Mouse (Mus musculus): ENCODE data around the gene Acot7. TPM values are rescaled to one million over a fixed set of nuclear protein-coding genes. Genes with fewer than 3 reads are reported as not detected.
"Not testable (repeated sequence)": the region's sequence is repeated elsewhere in the genome, so short reads cannot be mapped to it uniquely, and the experiment has no call there.

The Acot7 gene
- polyA plus RNA-seq, 1 experiment: 523 TPM

GRCm38 (mm10) chr4:152226901-152227486 lies 49.1 kb downstream of the Acot7 start:
- Histone ChIP-seq H3K27ac (ENCODE audit: insufficient read depth, low read length) (peak overlapping the region; percentile 26), H3K4me1 (ENCODE audit: control insufficient read depth, insufficient read depth, low read length) (peaks cover 53% of the 10 kb centered on the region), H3K4me3 (replicated peaks; ENCODE audit: insufficient read depth, low read depth, low read length) (no peak overlapping the region), H3K27me3 (ENCODE audit: control insufficient read depth, insufficient read depth, low read length) (no peaks in the 10 kb centered on the region)
- peak; percentile 59 to 65 for DNase-seq
- WGBS: 11% methylated on average over 13 of the region's 13 CpGs
- TF ChIP-seq CTCF (IDR thresholded peaks at IDR 0.05; ENCODE audit: borderline replicate concordance, insufficient read depth, low read depth, low read length) (no peak), POLR2A (IDR thresholded peaks at IDR 0.05; ENCODE audit: borderline replicate concordance, insufficient read depth, low read length) (no peak)

GRCm38 (mm10) chr4:152227749-152228527 lies 50.0 kb downstream of the Acot7 start:
- no peak for DNase-seq
- Histone ChIP-seq H3K27me3 (ENCODE audit: control insufficient read depth, insufficient read depth, low read length) (no peaks in the 10 kb centered on the region), H3K27ac (ENCODE audit: insufficient read depth, low read length) (no peak overlapping the region), H3K4me1 (ENCODE audit: control insufficient read depth, insufficient read depth, low read length) (peaks cover 49% of the 10 kb centered on the region), H3K4me3 (replicated peaks; ENCODE audit: insufficient read depth, low read depth, low read length) (no peak overlapping the region)
- WGBS: 79% methylated on average over 12 of the region's 12 CpGs
- TF ChIP-seq POLR2A (IDR thresholded peaks at IDR 0.05; ENCODE audit: borderline replicate concordance, insufficient read depth, low read length) (no peak), CTCF (IDR thresholded peaks at IDR 0.05; ENCODE audit: borderline replicate concordance, insufficient read depth, low read depth, low read length) (no peak)

- H3K27ac ChIP-seq (ENCODE audit: insufficient read depth, low read length); DNase-seq; H3K4me3 ChIP-seq (replicated peaks; ENCODE audit: insufficient read depth, low read depth, low read length); H3K27me3 ChIP-seq (ENCODE audit: control insufficient read depth, insufficient read depth, low read length): not testable (repeated sequence)
- peaks cover 49% of the 10 kb centered on the region for H3K4me1 ChIP-seq (ENCODE audit: control insufficient read depth, insufficient read depth, low read length)
- WGBS: 70% methylated on average over 4 of the region's 4 CpGs
These were observed 52.4 kb downstream of the Acot7 start for GRCm38 (mm10) chr4:152230331-152230730.

- Histone ChIP-seq H3K27ac (ENCODE audit: insufficient read depth, low read length) (0 out of 2 replicates have a peak overlapping the region, but pooled peaks have one; percentile 0), H3K4me1 (ENCODE audit: control insufficient read depth, insufficient read depth, low read length) (peaks cover 44% of the 10 kb centered on the region), H3K27me3 (ENCODE audit: control insufficient read depth, insufficient read depth, low read length) (no peaks in the 10 kb centered on the region), H3K4me3 (replicated peaks; ENCODE audit: insufficient read depth, low read depth, low read length) (no peak overlapping the region)
- no peak for DNase-seq
- no peak for TF ChIP-seq CTCF (IDR thresholded peaks at IDR 0.05; ENCODE audit: borderline replicate concordance, insufficient read depth, low read depth, low read length)
- no peak for TF ChIP-seq POLR2A (IDR thresholded peaks at IDR 0.05; ENCODE audit: borderline replicate concordance, insufficient read depth, low read length)
- WGBS: 79% methylated on average over 7 of the region's 7 CpGs
These were observed 53.4 kb downstream of the Acot7 start for GRCm38 (mm10) chr4:152231326-152231725.

- Histone ChIP-seq H3K4me3 (replicated peaks; ENCODE audit: insufficient read depth, low read depth, low read length) (no peak overlapping the region), H3K4me1 (ENCODE audit: control insufficient read depth, insufficient read depth, low read length) (peaks cover 43% of the 10 kb centered on the region), H3K27me3 (ENCODE audit: control insufficient read depth, insufficient read depth, low read length) (no peaks in the 10 kb centered on the region), H3K27ac (ENCODE audit: insufficient read depth, low read length) (peak overlapping the region; percentile 58; the same call in 1 of the 2 replicates)
- DNase-seq: peak; percentile 67 to 80
- TF ChIP-seq CTCF (IDR thresholded peaks at IDR 0.05; ENCODE audit: borderline replicate concordance, insufficient read depth, low read depth, low read length) (no peak), POLR2A (IDR thresholded peaks at IDR 0.05; ENCODE audit: borderline replicate concordance, insufficient read depth, low read length) (no peak)
- 40% methylated on average over 4 of the region's 4 CpGs for WGBS
These were observed 54.5 kb downstream of the Acot7 start for GRCm38 (mm10) chr4:152232411-152232903.

GRCm38 (mm10) chr4:152239974-152240373 lies 62.0 kb downstream of the Acot7 start:
- 64% methylated on average over 4 of the region's 4 CpGs for WGBS
- no peak overlapping the region for H3K27ac ChIP-seq (ENCODE audit: insufficient read depth, low read length)
- H3K4me1 ChIP-seq (ENCODE audit: control insufficient read depth, insufficient read depth, low read length): peaks cover 56% of the 10 kb centered on the region
- no peak for TF ChIP-seq POLR2A (IDR thresholded peaks at IDR 0.05; ENCODE audit: borderline replicate concordance, insufficient read depth, low read length)
- TF ChIP-seq CTCF (IDR thresholded peaks at IDR 0.05; ENCODE audit: borderline replicate concordance, insufficient read depth, low read depth, low read length): no peak
- DNase-seq: no peak
- H3K27me3 ChIP-seq (ENCODE audit: control insufficient read depth, insufficient read depth, low read length): no peaks in the 10 kb centered on the region
- H3K4me3 ChIP-seq (replicated peaks; ENCODE audit: insufficient read depth, low read depth, low read length): no peak overlapping the region

- Histone ChIP-seq H3K27ac (ENCODE audit: insufficient read depth, low read length) (no peak overlapping the region), H3K4me3 (replicated peaks; ENCODE audit: insufficient read depth, low read depth, low read length) (no peak overlapping the region), H3K27me3 (ENCODE audit: control insufficient read depth, insufficient read depth, low read length) (no peaks in the 10 kb centered on the region), H3K4me1 (ENCODE audit: control insufficient read depth, insufficient read depth, low read length) (peaks cover 59% of the 10 kb centered on the region)
- WGBS: 92% methylated on average over 9 of the region's 9 CpGs
- no peak for DNase-seq
- TF ChIP-seq POLR2A (IDR thresholded peaks at IDR 0.05; ENCODE audit: borderline replicate concordance, insufficient read depth, low read length) (no peak), CTCF (IDR thresholded peaks at IDR 0.05; ENCODE audit: borderline replicate concordance, insufficient read depth, low read depth, low read length) (no peak)
These were observed 65.4 kb downstream of the Acot7 start for GRCm38 (mm10) chr4:152243241-152243891.
